Mouse (Mus musculus): ENCODE results near the gene Iqschfp. TPM values are rescaled to one million over a fixed set of nuclear protein-coding genes. Genes with fewer than 3 reads are reported as not detected.
A peak's percentile ranks its signal among the peaks of the same experiment; 100 is the strongest.

Gene Iqschfp
- polyA plus RNA-seq, 1 experiment from 2014 or later, result not detected

GRCm38 (mm10) chr3:68587567-68588245, 695.7 kb downstream of the Iqschfp start:
- H3K36me3 ChIP-seq (ENCODE audit: control insufficient read depth, insufficient read depth, low read length), result no peaks in the 10 kb centered on the region
- no peak overlapping the region for H3K4me3 ChIP-seq (ENCODE audit: low read length)
- WGBS, result 76% methylated on average over 10 of the region's 10 CpGs
- no peak overlapping the region for H3K27ac ChIP-seq (ENCODE audit: low read length)
- H3K4me1 ChIP-seq (replicated peaks; ENCODE audit: control insufficient read depth, insufficient read depth, low read length), result peaks cover 30% of the 10 kb centered on the region
- no peaks in the 10 kb centered on the region for H3K9me3 ChIP-seq (ENCODE audit: control insufficient read depth, low read length)
- no peaks in the 10 kb centered on the region for H3K27me3 ChIP-seq (ENCODE audit: control insufficient read depth, insufficient read depth, low read depth, low read length)
- H3K4me2 ChIP-seq (ENCODE audit: low read depth, low read length), result no peak overlapping the region
- no peak for ATAC-seq (ENCODE audit: low read depth)
- no peak overlapping the region for H3K9ac ChIP-seq (ENCODE audit: low read length)

- H3K4me2 ChIP-seq (ENCODE audit: low read depth, low read length), result no peak overlapping the region
Observed at GRCm38 (mm10) chr3:68589220-68589840, 697.3 kb downstream of the Iqschfp start.

GRCm38 (mm10) chr3:68590436-68590835, 698.4 kb downstream of the Iqschfp start:
- no peaks in the 10 kb centered on the region for H3K36me3 ChIP-seq (ENCODE audit: control insufficient read depth, insufficient read depth, low read length)
- H3K4me3 ChIP-seq (ENCODE audit: low read length), result no peak overlapping the region
- H3K27ac ChIP-seq (ENCODE audit: low read length), result no peak overlapping the region
- ATAC-seq (ENCODE audit: low read depth), result peak; percentile 75
- 57% methylated on average over 8 of the region's 8 CpGs for WGBS
- H3K4me1 ChIP-seq (replicated peaks; ENCODE audit: control insufficient read depth, insufficient read depth, low read length), result peaks cover 10% of the 10 kb centered on the region; the same call in 1 of the 2 replicates
- H3K27me3 ChIP-seq (ENCODE audit: control insufficient read depth, insufficient read depth, low read depth, low read length), result no peaks in the 10 kb centered on the region
- H3K9ac ChIP-seq (ENCODE audit: low read length), result no peak overlapping the region
- no peak overlapping the region for H3K4me2 ChIP-seq (ENCODE audit: low read depth, low read length)
- H3K9me3 ChIP-seq (ENCODE audit: control insufficient read depth, low read length), result no peaks in the 10 kb centered on the region

More at GRCm38 (mm10) chr3:68589220-68589840, 697.3 kb downstream of the Iqschfp start:
- ATAC-seq (ENCODE audit: low read depth), result no peak
- no peak overlapping the region for H3K9ac ChIP-seq (ENCODE audit: low read length)
- no peak overlapping the region for H3K27ac ChIP-seq (ENCODE audit: low read length)
- WGBS, result 73% methylated on average over 9 of the region's 9 CpGs
- H3K27me3 ChIP-seq (ENCODE audit: control insufficient read depth, insufficient read depth, low read depth, low read length), result no peaks in the 10 kb centered on the region
- H3K36me3 ChIP-seq (ENCODE audit: control insufficient read depth, insufficient read depth, low read length), result no peaks in the 10 kb centered on the region
- H3K4me1 ChIP-seq (replicated peaks; ENCODE audit: control insufficient read depth, insufficient read depth, low read length), result peaks cover 14% of the 10 kb centered on the region; the same call in 1 of the 2 replicates
- H3K9me3 ChIP-seq (ENCODE audit: control insufficient read depth, low read length), result no peaks in the 10 kb centered on the region
- H3K4me3 ChIP-seq (ENCODE audit: low read length), result no peak overlapping the region

- H3K36me3 ChIP-seq (ENCODE audit: control insufficient read depth, insufficient read depth, low read length), result no peaks in the 10 kb centered on the region
- H3K4me2 ChIP-seq (ENCODE audit: low read depth, low read length), result no peak overlapping the region
- no peak for ATAC-seq (ENCODE audit: low read depth)
- no peak overlapping the region for H3K9ac ChIP-seq (ENCODE audit: low read length)
- H3K27me3 ChIP-seq (ENCODE audit: control insufficient read depth, insufficient read depth, low read depth, low read length), result no peaks in the 10 kb centered on the region
- H3K9me3 ChIP-seq (ENCODE audit: control insufficient read depth, low read length), result no peaks in the 10 kb centered on the region
- H3K4me3 ChIP-seq (ENCODE audit: low read length), result no peak overlapping the region
- H3K27ac ChIP-seq (ENCODE audit: low read length), result 0 out of 2 replicates have a peak overlapping the region, but pooled peaks have one; percentile 0
- peaks cover 7% of the 10 kb centered on the region; the same call in 1 of the 2 replicates for H3K4me1 ChIP-seq (replicated peaks; ENCODE audit: control insufficient read depth, insufficient read depth, low read length)
- 62% methylated on average over 10 of the region's 10 CpGs for WGBS
Observed at GRCm38 (mm10) chr3:68592575-68592974, 700.5 kb downstream of the Iqschfp start.

- no peak overlapping the region for H3K9ac ChIP-seq (ENCODE audit: low read length)
- no peak overlapping the region for H3K4me2 ChIP-seq (ENCODE audit: low read depth, low read length)
- peaks cover 7% of the 10 kb centered on the region; the same call in 1 of the 2 replicates for H3K4me1 ChIP-seq (replicated peaks; ENCODE audit: control insufficient read depth, insufficient read depth, low read length)
- no peaks in the 10 kb centered on the region for H3K36me3 ChIP-seq (ENCODE audit: control insufficient read depth, insufficient read depth, low read length)
- no peaks in the 10 kb centered on the region for H3K9me3 ChIP-seq (ENCODE audit: control insufficient read depth, low read length)
- H3K27me3 ChIP-seq (ENCODE audit: control insufficient read depth, insufficient read depth, low read depth, low read length), result no peaks in the 10 kb centered on the region
- 48% methylated on average over 12 of the region's 12 CpGs for WGBS
- no peak overlapping the region for H3K4me3 ChIP-seq (ENCODE audit: low read length)
- peak overlapping the region; percentile 60; the same call in 1 of the 2 replicates for H3K27ac ChIP-seq (ENCODE audit: low read length)
- ATAC-seq (ENCODE audit: low read depth), result no peak; the same call in 1 of the 2 replicates
Observed at GRCm38 (mm10) chr3:68593073-68593867, 701.2 kb downstream of the Iqschfp start.

GRCm38 (mm10) chr3:68595316-68595925, 703.4 kb downstream of the Iqschfp start:
- WGBS, result 53% methylated on average over 10 of the region's 10 CpGs

GRCm38 (mm10) chr3:68596938-68597337, 704.9 kb downstream of the Iqschfp start:
- no peak for ATAC-seq (ENCODE audit: low read depth)
- Histone ChIP-seq H3K9ac (ENCODE audit: low read length) (no peak overlapping the region), H3K27ac (ENCODE audit: low read length) (no peak overlapping the region), H3K4me1 (replicated peaks; ENCODE audit: control insufficient read depth, insufficient read depth, low read length) (no peaks in the 10 kb centered on the region), H3K4me2 (ENCODE audit: low read depth, low read length) (no peak overlapping the region), H3K36me3 (ENCODE audit: control insufficient read depth, insufficient read depth, low read length) (no peaks in the 10 kb centered on the region), H3K27me3 (ENCODE audit: control insufficient read depth, insufficient read depth, low read depth, low read length) (no peaks in the 10 kb centered on the region), H3K9me3 (ENCODE audit: control insufficient read depth, low read length) (no peaks in the 10 kb centered on the region), H3K4me3 (ENCODE audit: low read length) (no peak overlapping the region)
- WGBS, result 92% methylated on average over 4 of the region's 4 CpGs

More at GRCm38 (mm10) chr3:68595316-68595925, 703.4 kb downstream of the Iqschfp start:
- H3K4me1 ChIP-seq (replicated peaks; ENCODE audit: control insufficient read depth, insufficient read depth, low read length), result peaks cover 2% of the 10 kb centered on the region; the same call in 1 of the 2 replicates
- H3K36me3 ChIP-seq (ENCODE audit: control insufficient read depth, insufficient read depth, low read length), result no peaks in the 10 kb centered on the region
- H3K9ac ChIP-seq (ENCODE audit: low read length), result no peak overlapping the region
- no peaks in the 10 kb centered on the region for H3K9me3 ChIP-seq (ENCODE audit: control insufficient read depth, low read length)
- no peak overlapping the region for H3K4me2 ChIP-seq (ENCODE audit: low read depth, low read length)
- H3K4me3 ChIP-seq (ENCODE audit: low read length), result no peak overlapping the region
- no peaks in the 10 kb centered on the region for H3K27me3 ChIP-seq (ENCODE audit: control insufficient read depth, insufficient read depth, low read depth, low read length)
- ATAC-seq (ENCODE audit: low read depth), result 0 out of 2 replicates have a peak, but pooled peaks have one; percentile 13
- H3K27ac ChIP-seq (ENCODE audit: low read length), result no peak overlapping the region

GRCm38 (mm10) chr3:68602891-68603290, 710.9 kb downstream of the Iqschfp start:
- no peaks in the 10 kb centered on the region for H3K9me3 ChIP-seq (ENCODE audit: control insufficient read depth, low read length)
- H3K4me2 ChIP-seq (ENCODE audit: low read depth, low read length), result no peak overlapping the region
- no peak overlapping the region for H3K4me3 ChIP-seq (ENCODE audit: low read length)
- WGBS, result 66% methylated on average over 9 of the region's 9 CpGs
- H3K4me1 ChIP-seq (replicated peaks; ENCODE audit: control insufficient read depth, insufficient read depth, low read length), result peaks cover 7% of the 10 kb centered on the region; the same call in 1 of the 2 replicates
- H3K9ac ChIP-seq (ENCODE audit: low read length), result no peak overlapping the region
- no peaks in the 10 kb centered on the region for H3K27me3 ChIP-seq (ENCODE audit: control insufficient read depth, insufficient read depth, low read depth, low read length)
- no peak overlapping the region for H3K27ac ChIP-seq (ENCODE audit: low read length)
- no peak for ATAC-seq (ENCODE audit: low read depth)
- H3K36me3 ChIP-seq (ENCODE audit: control insufficient read depth, insufficient read depth, low read length), result no peaks in the 10 kb centered on the region

Measured in lung, embryonic 16.5 days (tissue).